Mouse (Mus musculus) lung, postnatal 0 days (tissue): ENCODE results near the gene Ston2.

Experiments used
- CTCF ChIP-seq: IDR thresholded peaks from 2 replicates; pipeline ENCODE4 v1.5.1; 2016; ENCODE audit warnings: antibody characterized with exemption, mild to moderate bottlenecking
- EP300 ChIP-seq: IDR thresholded peaks from 2 replicates; pipeline ENCODE4 v1.6.1; 2016; ENCODE audit warnings: antibody characterized with exemption, mild to moderate bottlenecking, control low read depth

DNA sequence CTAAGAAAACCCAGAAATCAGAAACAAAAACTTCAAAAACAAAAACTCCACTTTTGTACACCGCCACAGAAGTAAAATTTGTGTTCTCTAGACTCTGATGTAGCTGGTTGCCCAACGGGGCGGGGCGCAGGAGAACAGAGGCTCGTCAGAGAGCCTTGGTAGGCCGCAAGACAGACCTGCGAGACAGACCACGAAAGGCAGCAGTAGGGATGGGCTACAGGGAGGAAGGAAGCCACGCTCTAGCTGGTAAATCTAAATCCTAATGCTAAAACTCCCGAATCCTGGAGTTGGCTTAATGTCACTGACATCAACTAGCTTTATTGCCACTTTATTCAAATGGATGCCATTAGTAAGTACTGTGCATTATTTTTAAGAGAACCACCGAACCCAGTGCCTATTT lies 18.9 kb upstream of the Ston2 start:
- TF ChIP-seq CTCF (no peak), EP300 (no peak)
